Mouse (Mus musculus): ENCODE results near the gene Ripply3.

Gene Ripply3

GRCm38 (mm10) chr16:94360578-94361350 lies 32.5 kb downstream of the Ripply3 start:
- no peak for DNase-seq

- DNase-seq, result no peak
These were observed 34.1 kb downstream of the Ripply3 start for GRCm38 (mm10) chr16:94362174-94362873.

- DNase-seq, result no peak
These were observed 35.6 kb downstream of the Ripply3 start for GRCm38 (mm10) chr16:94363814-94364213.

GRCm38 (mm10) chr16:94365435-94365834 lies 37.2 kb downstream of the Ripply3 start:
- no peak for DNase-seq

DNA sequence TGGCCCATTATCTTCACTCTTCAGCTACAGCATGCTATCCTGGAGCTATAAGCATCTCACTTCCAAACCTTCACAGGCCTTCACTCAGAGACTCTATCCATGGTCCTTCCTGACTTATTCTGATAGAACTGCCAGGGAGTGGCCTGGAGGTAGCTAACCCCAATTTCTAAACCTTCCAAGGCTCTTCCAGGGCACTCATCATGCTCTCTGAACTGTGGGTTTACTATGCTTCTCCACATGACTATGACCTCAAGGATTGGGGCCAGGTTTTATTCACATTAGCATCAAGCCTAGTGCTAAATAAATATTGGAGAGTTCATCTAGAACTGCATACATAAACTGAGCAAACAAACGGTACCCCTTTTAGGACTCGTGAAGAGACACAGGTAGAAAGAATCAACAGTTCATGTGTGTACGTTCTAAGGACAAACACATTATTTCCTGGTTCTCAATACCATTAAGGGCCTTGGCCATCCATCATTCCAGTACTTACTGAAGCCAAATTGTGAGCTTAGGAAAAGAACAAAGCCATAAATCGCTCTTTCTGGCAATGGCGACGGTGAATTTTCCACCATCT lies 41.5 kb downstream of the Ripply3 start:
- DNase-seq, result no peak

DNA sequence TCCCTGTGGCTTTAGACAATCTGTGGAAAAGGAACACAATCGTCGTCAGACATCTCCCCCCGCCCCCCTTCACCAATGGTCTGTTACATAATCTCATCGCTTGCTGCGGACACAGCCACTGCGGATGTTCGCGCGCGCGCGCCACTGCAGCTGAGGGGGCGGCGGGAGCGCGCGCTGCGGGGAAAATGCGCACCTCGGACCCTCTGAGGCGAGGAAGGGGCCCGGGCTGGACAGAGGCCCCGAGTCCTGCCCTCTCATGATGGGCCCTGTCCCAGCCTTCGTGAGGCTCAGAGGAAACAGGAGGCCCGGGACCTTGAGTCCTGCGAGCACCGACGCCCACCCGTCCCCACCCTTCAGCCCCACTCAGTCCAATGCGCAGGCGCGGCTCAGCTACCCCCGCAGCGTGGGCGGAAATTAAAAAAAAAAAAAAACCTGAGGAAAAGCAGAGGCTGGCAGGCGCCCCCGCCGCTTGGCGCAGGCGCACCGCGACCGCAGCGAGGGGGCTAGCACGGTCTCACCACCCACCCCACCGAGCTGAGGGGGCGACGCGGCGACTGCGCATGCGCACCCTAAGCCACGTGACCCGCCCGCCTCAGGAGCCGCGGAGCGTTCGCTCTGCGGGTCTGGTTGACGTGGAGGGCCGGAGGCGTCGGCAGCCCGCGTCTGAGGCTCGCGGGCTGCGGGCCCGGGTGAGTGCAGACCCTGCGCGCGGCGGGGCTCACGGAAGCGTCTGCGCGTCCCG lies 42.1 kb downstream of the Ripply3 start, which contains the start of gene Ttc3:
Gene Ttc3, plus strand, starts transcription at position 446 of the 742 bp plus-strand sequence.
- DNase-seq, result peak; percentile 92 to 95

DNA sequence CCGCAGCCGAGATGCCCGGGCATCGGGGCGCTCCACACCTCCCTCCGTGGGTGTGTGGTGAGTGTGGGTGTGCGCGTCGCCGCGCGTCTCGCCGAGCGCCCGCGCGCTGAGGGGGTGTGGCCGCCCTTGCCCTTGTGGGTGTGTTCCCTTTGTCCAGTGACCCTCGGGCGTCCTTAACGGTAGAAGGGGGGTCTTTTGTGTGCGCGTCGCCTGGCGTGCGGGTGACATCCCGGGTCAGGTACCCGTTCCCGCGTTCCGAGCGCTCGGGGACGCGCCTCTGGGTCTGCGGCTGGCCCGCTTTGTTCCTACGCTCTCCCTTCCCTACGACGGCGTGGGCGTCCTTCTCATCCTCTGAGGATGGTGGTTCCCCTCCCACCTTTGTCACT lies 42.7 kb downstream of the Ripply3 start:
- DNase-seq, result peak; percentile 69 to 79

- DNase-seq, result no peak
These were observed 43.2 kb downstream of the Ripply3 start, which contains the start of gene Pigp for GRCm38 (mm10) chr16:94371301-94371931. Gene Pigp (minus strand): TSS chr16:94371842.

GRCm38 (mm10) chr16:94379386-94379785 lies 51.2 kb downstream of the Ripply3 start:
- no peak for DNase-seq

DNA sequence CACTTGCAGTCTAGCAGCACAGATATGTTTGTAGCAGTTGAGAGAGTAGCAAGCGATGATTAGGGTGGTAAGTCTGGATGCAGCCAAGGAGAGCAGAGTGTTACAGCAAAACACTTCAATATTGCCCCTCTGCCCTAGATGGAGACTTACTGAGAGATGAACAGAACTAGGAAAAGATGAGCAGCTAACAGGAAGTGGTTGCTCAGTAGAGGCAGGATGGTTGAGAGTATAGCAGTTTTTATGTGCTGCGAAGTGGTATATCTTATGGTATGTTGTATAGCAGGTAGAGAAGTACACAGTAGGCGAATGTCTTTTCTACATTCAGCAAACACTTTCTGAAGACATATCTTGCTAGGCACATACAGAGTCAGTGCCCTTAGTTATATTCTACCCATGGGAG lies 55.1 kb downstream of the Ripply3 start:
- no peak for DNase-seq
